Mouse (Mus musculus): Measurements from ENCODE around the gene Sema4c.
"Not testable (repeated sequence)": the region's sequence is repeated elsewhere in the genome, so short reads cannot be mapped to it uniquely, and the experiment has no call there.

Sema4c gene

GRCm38 (mm10) chr1:36554633-36555399, 3.3 kb downstream of the Sema4c start:
- peak; percentile 53 for DNase-seq

GRCm38 (mm10) chr1:36552506-36552905, 5.6 kb downstream of the Sema4c start:
- DNase-seq, result peak; percentile 88

GRCm38 (mm10) chr1:36551904-36552303, 6.2 kb downstream of the Sema4c start:
- peak; percentile 63 for DNase-seq

GRCm38 (mm10) chr1:36550075-36550863, 7.9 kb downstream of the Sema4c start:
- DNase-seq, result peak; percentile 76

- DNase-seq, result peak; percentile 42
These were observed 8.7 kb downstream of the Sema4c start for GRCm38 (mm10) chr1:36549491-36549890.

GRCm38 (mm10) chr1:36548771-36549170, 9.4 kb downstream of the Sema4c start:
- peak; percentile 44 for DNase-seq

- DNase-seq, result peak; percentile 61
These were observed 10.1 kb downstream of the Sema4c start for GRCm38 (mm10) chr1:36547981-36548598.

GRCm38 (mm10) chr1:36546888-36547471, 11.2 kb downstream of the Sema4c start, which contains the start of gene Ankrd39:
Gene Ankrd39, minus strand, starts transcription at chr1:36547445.
- DNase-seq, result peak; percentile 100

- DNase-seq, result no peak
These were observed 12.1 kb downstream of the Sema4c start for GRCm38 (mm10) chr1:36545845-36546600.

GRCm38 (mm10) chr1:36545382-36545781, 12.8 kb downstream of the Sema4c start:
- no peak for DNase-seq

GRCm38 (mm10) chr1:36542925-36543324, 15.2 kb downstream of the Sema4c start:
- no peak for DNase-seq

- peak; percentile 76 for DNase-seq
These were observed 16.3 kb downstream of the Sema4c start for GRCm38 (mm10) chr1:36541844-36542243.

GRCm38 (mm10) chr1:36540807-36541206, 17.3 kb downstream of the Sema4c start:
- no peak for DNase-seq

- DNase-seq, result no peak
These were observed 18.0 kb downstream of the Sema4c start for GRCm38 (mm10) chr1:36540132-36540531.

- DNase-seq, result no peak
These were observed 19.0 kb downstream of the Sema4c start, which contains the start of gene Gm42417 for GRCm38 (mm10) chr1:36539186-36539585. Gene Gm42417, minus strand, starts transcription at chr1:36539429.

GRCm38 (mm10) chr1:36538727-36539126, 19.4 kb downstream of the Sema4c start:
- DNase-seq, result no peak

- DNase-seq, result not testable (repeated sequence)
These were observed 21.4 kb downstream of the Sema4c start, which contains the start of gene Ankrd23 for GRCm38 (mm10) chr1:36536783-36537182. Gene Ankrd23, minus strand, starts transcription at chr1:36536883.

GRCm38 (mm10) chr1:36536397-36536728, 21.8 kb downstream of the Sema4c start:
- DNase-seq, result no peak

- peak; percentile 75 for DNase-seq
These were observed 22.4 kb downstream of the Sema4c start for GRCm38 (mm10) chr1:36535477-36536396.

- DNase-seq, result no peak
These were observed 23.5 kb downstream of the Sema4c start for GRCm38 (mm10) chr1:36534595-36535058.

- no peak for DNase-seq
These were observed 24.6 kb downstream of the Sema4c start for GRCm38 (mm10) chr1:36533546-36533945.
